Mouse (Mus musculus): ENCODE measurements at regions not wholly inside any gene's neighbourhood (a gene's known extent, or its start where the extent isn't known, plus 50 kb on each side); places are given as distances from the start of the nearest gene placed in this dataset.

GRCm38 (mm10) chr6:51711616-51711970 lies 187.9 kb downstream of the Snx10 start:
- TF ChIP-seq CTCF (IDR thresholded peaks at IDR 0.05 in 2 of 3, conservative IDR thresholded peaks at IDR 0.05 in 1 of 3; ENCODE audit: control insufficient read depth in 1 of 3, insufficient read depth in 1 of 3, low read depth in 2 of 3, low read length in 3 of 3, poor library complexity in 1 of 3, severe bottlenecking in 1 of 3) (no peak), MAFK (IDR thresholded peaks at IDR 0.05; ENCODE audit: borderline replicate concordance, low read depth, low read length) (no peak), POLR2A (IDR thresholded peaks at IDR 0.05; ENCODE audit: control insufficient read depth in 1 of 2, insufficient read depth in 1 of 2, low read depth in 1 of 2, low read length in 2 of 2, poor library complexity in 1 of 2) (no peak), UBTF (IDR thresholded peaks at IDR 0.05; ENCODE audit: borderline replicate concordance, insufficient read depth, low read depth, low read length) (no peak), EP300 (IDR thresholded peaks at IDR 0.05; ENCODE audit: low read depth in 1 of 2, low read length in 2 of 2) (no peak), GATA1 (IDR thresholded peaks at IDR 0.05; ENCODE audit: low read depth, low read length) (no peak), ZC3H11A (IDR thresholded peaks at IDR 0.05; ENCODE audit: low read depth, low read length) (no peak)
